Mouse (Mus musculus): ENCODE measurements around the gene Tbata.

DNA sequence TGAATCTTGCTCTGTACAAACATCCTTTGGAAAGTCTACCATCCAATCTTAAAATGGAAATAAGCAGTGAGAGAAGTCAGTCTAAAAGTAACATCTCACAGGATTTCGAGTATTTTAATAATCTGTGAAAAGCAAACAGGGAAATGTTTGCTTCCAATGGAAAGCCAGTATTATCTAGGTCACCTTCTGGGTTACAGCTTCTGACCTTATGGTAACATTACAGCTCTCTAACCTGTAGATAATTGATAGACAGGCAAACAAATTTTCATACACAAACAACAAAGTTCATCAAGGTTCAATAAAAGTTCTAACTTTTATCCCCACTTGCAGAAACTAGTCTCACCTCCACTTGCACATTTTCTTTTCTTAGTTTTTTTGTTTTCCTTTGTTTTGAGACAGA lies 34.2 kb upstream of the Tbata start:
- no peak for TF ChIP-seq ZNF384 (IDR thresholded peaks at IDR 0.05; ENCODE audit: low read depth, low read length)
- TF ChIP-seq ZC3H11A (IDR thresholded peaks at IDR 0.05; ENCODE audit: borderline replicate concordance, low read depth, low read length) = no peak
- no peak for TF ChIP-seq HCFC1 (IDR thresholded peaks at IDR 0.05; ENCODE audit: borderline replicate concordance, insufficient read depth, low read length)
- TF ChIP-seq MAFK (IDR thresholded peaks at IDR 0.05; ENCODE audit: insufficient read depth, low read depth, low read length) = no peak
- TF ChIP-seq CHD2 (IDR thresholded peaks at IDR 0.05; ENCODE audit: low read depth, low read length) = no peak
